Mouse (Mus musculus) stomach, adult 2 months (tissue): Measurements from ENCODE around the gene Gm3115. TPM values are rescaled to one million over a fixed set of nuclear protein-coding genes. Genes with fewer than 3 reads are reported as not detected.

Experiments
- polyA plus RNA-seq: library from polyadenylated mRNA; depleted of rRNA; stranded (reverse); fragments of >200 nt; gene quantifications from 2 replicates; pipeline ENCODE4 v1.2.3, GENCODE M21; 2012; rRNA removed

Gene Gm3115
- not detected in 2 replicates for polyA plus RNA-seq

GRCm38 (mm10) chr14:4083820-4084219 lies at the start of gene Gm3115:
Gene Gm3115, plus strand, starts transcription at chr14:4084120.

DNA sequence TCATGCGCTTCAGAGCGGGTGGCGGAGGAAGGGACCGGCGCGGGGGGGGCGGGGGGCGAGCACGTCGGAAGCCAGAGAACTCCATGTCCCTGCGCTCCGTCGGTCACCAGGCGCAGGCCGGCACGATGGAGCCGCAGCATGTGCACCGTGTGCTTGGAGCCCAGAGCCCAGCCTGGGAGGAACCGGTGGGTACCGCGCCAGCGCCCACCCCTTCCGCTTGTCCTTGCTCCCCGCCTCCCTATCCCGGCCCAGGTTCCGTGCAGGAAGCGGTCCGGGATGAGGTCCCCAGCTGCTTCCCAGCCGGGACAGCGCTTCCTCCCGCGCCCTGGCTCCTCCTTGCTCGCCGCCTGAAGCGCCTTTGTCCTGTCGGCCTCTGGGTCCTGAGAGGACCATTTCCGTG lies 26.5 kb downstream of the Gm3115 start, which contains the start of gene Gm8108:
Gm8108 (plus strand) TSS at position 101 of the 400 bp plus-strand sequence.

Other genes with a start within 250 kb of the Gm3115 start
- not detected in 2 replicates for gene Gm3033, start 237.9 kb upstream of the Gm3115 start, polyA plus RNA-seq
- not detected in 2 replicates for gene Gm2916, start 199.9 kb upstream of the Gm3115 start, polyA plus RNA-seq
- not detected in 2 replicates for gene Gm3029, start 152.4 kb upstream of the Gm3115 start, polyA plus RNA-seq
- gene Gm3095, start 120.6 kb upstream of the Gm3115 start, polyA plus RNA-seq = 0.15 TPM in 1 of 2 replicates, not detected in the other
- not detected in 2 replicates for gene Gm3099, start 85.7 kb upstream of the Gm3115 start, polyA plus RNA-seq
- 0.03 TPM in 1 of 2 replicates, not detected in the other for gene Gm5796, start 60.2 kb upstream of the Gm3115 start, polyA plus RNA-seq
- gene Gm8108, start 26.4 kb downstream of the Gm3115 start, polyA plus RNA-seq = not detected in 2 replicates
- gene Gm3127, start 80.9 kb downstream of the Gm3115 start, polyA plus RNA-seq = not detected in 2 replicates
- not detected in 2 replicates for gene Gm2974, start 98.5 kb downstream of the Gm3115 start, polyA plus RNA-seq
- gene Gm3138, start 165.5 kb downstream of the Gm3115 start, polyA plus RNA-seq = not detected in 2 replicates
- gene Gm3149, start 233.2 kb downstream of the Gm3115 start, polyA plus RNA-seq = not detected in 2 replicates